Mouse (Mus musculus) macrophage (primary cell): ENCODE measurements at regions not wholly inside any gene's neighbourhood (a gene's known extent, or its start where the extent isn't known, plus 50 kb on each side); places are given as distances from the start of the nearest gene placed in this dataset.

Experiments
- H3K27ac ChIP-seq: fragments of 350-480 bp; formaldehyde crosslinking; 2 replicates; pipeline ENCODE4 v1.9.0; 2021
- H3K36me3 ChIP-seq: fragments of 350-480 bp; formaldehyde crosslinking; 2 replicates; pipeline ENCODE4 v1.9.0; 2021; ENCODE audit errors: inconsistent target
- H3K4me3 ChIP-seq: fragments of 350-480 bp; formaldehyde crosslinking; 2 replicates; pipeline ENCODE4 v1.9.0; 2021; ENCODE audit errors: inconsistent target
- H3K79me2 ChIP-seq: fragments of 350-480 bp; formaldehyde crosslinking; 2 replicates; pipeline ENCODE4 v1.9.0; 2021; ENCODE audit errors: inconsistent target
- WGBS: methylation state at CpG from one replicate; pipeline ENCODE4 v1.1.7; 2026; ENCODE audit warnings: inconsistent platforms; ENCODE audit not compliant: missing documents; 5-methylcytosine and 5-hydroxymethylcytosine counted together

DNA sequence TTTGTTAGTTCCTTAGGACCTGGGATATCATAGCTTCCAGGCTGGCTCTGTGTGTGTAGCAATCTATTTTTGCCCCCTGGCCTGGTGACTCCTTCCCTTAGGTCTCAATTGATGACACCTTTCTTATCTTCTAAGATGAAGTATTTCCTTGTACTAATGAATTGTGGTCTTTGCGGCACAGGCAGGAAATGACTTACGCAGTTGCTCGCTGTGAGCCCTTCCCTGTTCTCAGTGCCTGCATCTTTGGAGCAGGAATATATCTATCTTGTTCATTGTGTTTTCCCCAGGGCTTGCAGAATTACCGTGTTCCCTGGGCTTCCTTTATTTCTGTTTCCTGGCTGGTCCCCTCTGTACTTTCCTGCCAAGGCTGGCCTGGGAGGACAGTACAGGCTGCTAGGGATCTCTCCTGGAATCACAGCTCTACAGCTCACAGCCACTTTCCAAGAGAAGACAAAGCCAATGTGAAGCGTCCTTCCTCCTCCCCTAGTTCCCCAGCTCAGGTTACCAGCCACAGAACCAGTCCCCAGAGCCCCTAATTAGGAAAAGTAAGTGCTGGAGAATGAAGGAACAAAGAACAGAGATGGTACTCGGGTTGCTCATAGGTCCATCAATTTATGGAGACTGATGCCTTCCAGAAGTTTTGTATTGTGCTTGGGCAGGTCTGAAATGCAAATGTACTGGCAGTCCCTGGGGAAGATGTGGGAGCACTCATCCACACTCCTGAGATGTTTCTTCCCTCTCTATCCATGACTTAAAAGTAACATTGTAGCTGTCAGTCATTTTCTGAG lies 119.2 kb upstream of the Eef2kmt start:
- WGBS: 7% methylated on average over 6 of the region's 6 CpGs
- Histone ChIP-seq H3K27ac (no peak overlapping the region), H3K4me3 (no peak overlapping the region), H3K79me2 (no peaks in the 10 kb centered on the region), H3K36me3 (no peaks in the 10 kb centered on the region)

GRCm38 (mm10) chr16:5371175-5371893 lies 115.6 kb upstream of the Eef2kmt start:
- Histone ChIP-seq H3K36me3 (no peaks in the 10 kb centered on the region), H3K79me2 (no peaks in the 10 kb centered on the region), H3K27ac (no peak overlapping the region), H3K4me3 (no peak overlapping the region)
- WGBS: 80% methylated on average over 4 of the region's 4 CpGs

GRCm38 (mm10) chr16:5370496-5370895 lies 114.7 kb upstream of the Eef2kmt start:
- Histone ChIP-seq H3K4me3 (no peak overlapping the region), H3K36me3 (no peaks in the 10 kb centered on the region), H3K27ac (no peak overlapping the region), H3K79me2 (no peaks in the 10 kb centered on the region)

DNA sequence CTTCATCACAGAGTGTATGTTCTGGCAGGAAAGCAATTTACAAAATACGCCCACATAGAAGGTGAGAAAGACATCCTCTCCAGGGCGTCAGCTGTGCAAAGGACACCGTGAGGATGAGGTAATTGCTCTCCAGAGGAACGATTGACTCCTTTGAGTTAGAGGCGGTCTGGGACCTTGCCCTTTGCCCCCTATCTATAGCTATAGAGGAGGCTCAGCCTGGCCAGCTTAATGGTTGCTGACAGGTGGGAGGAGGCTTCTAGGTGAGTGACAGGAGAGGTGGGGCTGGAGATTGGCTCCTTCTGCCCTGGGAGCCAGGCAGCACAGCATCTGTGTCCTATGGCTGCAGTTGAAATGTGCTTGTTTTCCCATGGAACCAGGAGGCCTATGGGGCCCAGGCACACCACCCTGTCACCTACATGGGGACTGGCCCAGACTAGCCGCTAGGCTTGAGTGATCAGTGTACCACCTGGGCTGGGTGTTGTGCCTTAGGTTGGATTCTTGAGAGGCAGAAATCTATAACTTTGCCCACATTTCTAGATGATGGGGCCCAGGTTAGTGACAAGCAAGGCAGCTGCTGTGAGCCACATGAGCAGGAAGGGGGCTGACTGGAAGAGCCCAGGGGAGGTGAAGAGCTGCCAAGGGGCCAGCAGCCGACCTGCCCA lies 113.2 kb upstream of the Eef2kmt start:
- 82% methylated on average over 7 of the region's 7 CpGs for WGBS
- no peak overlapping the region for H3K4me3 ChIP-seq
- H3K36me3 ChIP-seq: no peaks in the 10 kb centered on the region
- H3K79me2 ChIP-seq: no peaks in the 10 kb centered on the region
- H3K27ac ChIP-seq: no peak overlapping the region

DNA sequence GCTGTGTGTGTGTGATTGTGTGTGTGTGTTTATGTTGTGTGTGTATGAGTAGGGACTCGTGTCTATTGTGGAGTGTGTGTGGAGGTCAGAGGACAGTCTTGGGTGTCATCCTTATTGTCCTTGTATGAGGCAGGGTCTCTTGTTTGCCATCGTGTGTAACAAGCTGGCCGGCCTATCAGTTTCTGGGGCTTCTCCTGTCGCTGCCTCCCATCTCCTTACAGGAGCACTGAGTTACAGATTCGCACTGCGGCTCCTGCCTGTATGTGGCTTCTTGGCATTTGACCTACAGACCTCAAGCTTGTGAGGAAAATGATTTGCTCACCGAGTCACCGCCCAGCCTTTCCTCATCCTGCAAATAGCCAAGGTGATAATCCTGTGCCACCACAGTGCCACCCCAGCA lies 112.6 kb upstream of the Eef2kmt start:
- H3K79me2 ChIP-seq: no peaks in the 10 kb centered on the region
- H3K4me3 ChIP-seq: no peak overlapping the region
- WGBS: 87% methylated on average over 8 of the region's 8 CpGs
- no peak overlapping the region for H3K27ac ChIP-seq
- H3K36me3 ChIP-seq: no peaks in the 10 kb centered on the region

- Histone ChIP-seq H3K27ac (no peak overlapping the region), H3K36me3 (no peaks in the 10 kb centered on the region), H3K4me3 (no peak overlapping the region), H3K79me2 (no peaks in the 10 kb centered on the region)
- WGBS: 39% methylated on average over 10 of the region's 10 CpGs
Measured at GRCm38 (mm10) chr16:5367581-5368119, 111.9 kb upstream of the Eef2kmt start.

- Histone ChIP-seq H3K4me3 (no peak overlapping the region), H3K36me3 (no peaks in the 10 kb centered on the region), H3K27ac (no peak overlapping the region), H3K79me2 (no peaks in the 10 kb centered on the region)
- 82% methylated on average over 3 of the region's 3 CpGs for WGBS
Measured at GRCm38 (mm10) chr16:5366021-5366420, 110.2 kb upstream of the Eef2kmt start.

DNA sequence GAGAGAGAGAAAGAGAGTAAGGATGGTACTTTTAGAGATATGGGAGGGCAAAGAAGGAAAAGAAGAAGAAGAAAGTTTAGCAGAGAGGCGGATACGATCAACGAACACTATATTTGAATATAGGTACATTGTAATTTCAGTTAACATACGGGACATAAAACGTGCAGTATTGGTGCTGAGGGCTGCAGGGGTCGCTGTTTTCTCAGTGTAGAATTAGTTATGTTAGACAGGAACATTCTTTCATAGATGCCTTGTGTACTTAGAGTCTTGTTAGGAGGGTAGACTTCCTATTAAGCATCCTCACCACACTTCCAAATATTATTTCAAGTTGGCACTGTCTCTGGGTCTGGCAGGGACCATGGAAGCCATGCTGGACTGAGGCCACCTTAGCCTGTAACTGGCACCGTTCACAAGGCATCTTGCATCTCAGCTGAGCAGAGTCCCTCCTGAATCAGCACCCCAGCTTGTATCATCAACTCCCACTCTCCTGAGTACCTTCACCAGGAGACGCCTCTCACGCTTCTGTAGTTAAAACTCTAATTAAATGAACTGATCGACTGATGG lies 107.3 kb upstream of the Eef2kmt start:
- whole genome bisulfite sequencing: 77% methylated on average over 10 of the region's 10 CpGs

DNA sequence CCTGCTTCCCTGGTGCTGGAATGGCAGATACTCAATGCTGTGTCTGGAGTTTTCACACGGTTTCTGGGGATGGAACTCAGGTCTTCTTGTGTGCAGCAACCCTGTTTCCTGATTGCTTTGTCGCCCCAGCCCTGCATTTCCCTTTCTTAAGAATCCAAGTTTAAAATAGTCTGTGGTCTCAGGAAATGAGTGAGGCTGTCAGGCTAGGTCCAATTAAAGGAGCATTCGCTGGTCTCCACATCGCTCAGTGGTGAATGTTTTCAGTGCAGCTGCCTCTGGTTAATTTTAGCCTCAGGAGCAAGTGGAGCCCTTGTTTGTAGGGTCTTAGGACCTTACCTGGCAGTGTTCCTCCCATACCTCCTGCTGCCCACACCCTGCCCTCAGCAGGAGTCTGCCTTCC lies 103.4 kb upstream of the Eef2kmt start:
- no peak overlapping the region for H3K4me3 ChIP-seq
- WGBS: 7% methylated on average over 4 of the region's 4 CpGs

More for the DNA sequence above, 107.3 kb upstream of the Eef2kmt start:
- no peak overlapping the region for H3K27ac ChIP-seq
- H3K4me3 ChIP-seq: no peak overlapping the region
- no peaks in the 10 kb centered on the region for H3K36me3 ChIP-seq
- no peaks in the 10 kb centered on the region for H3K79me2 ChIP-seq

DNA sequence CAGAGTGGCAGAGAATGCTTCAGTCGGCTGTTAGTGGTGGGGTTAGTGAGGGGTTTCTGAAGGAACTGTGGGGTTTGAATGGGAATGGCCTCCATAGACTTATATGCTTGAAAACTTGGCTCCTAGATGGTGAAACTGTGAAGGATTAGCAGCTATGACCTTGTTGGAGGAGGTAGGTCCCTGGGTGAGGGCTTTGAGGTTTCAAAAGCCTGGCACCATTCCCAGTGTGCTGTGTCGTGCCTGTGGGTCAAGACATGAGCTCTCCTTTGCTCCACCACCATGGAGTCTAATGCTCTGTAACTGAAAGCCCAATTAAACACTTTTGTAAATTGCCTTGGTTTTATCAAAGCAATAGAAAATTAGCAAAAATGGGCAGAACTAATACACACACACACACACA lies 98.1 kb upstream of the Eef2kmt start:
- Histone ChIP-seq H3K4me3 (no peak overlapping the region), H3K36me3 (no peaks in the 10 kb centered on the region)

More for the DNA sequence above, 103.4 kb upstream of the Eef2kmt start:
- Histone ChIP-seq H3K27ac (no peak overlapping the region), H3K36me3 (no peaks in the 10 kb centered on the region), H3K79me2 (no peaks in the 10 kb centered on the region)

GRCm38 (mm10) chr16:5351890-5352571 lies 96.2 kb upstream of the Eef2kmt start:
- H3K79me2 ChIP-seq: no peaks in the 10 kb centered on the region
- 9% methylated on average over 18 of the region's 18 CpGs for WGBS

More for the DNA sequence above, 98.1 kb upstream of the Eef2kmt start:
- Histone ChIP-seq H3K79me2 (no peaks in the 10 kb centered on the region), H3K27ac (no peak overlapping the region)
- 50% methylated on average over 2 of the region's 2 CpGs for WGBS

DNA sequence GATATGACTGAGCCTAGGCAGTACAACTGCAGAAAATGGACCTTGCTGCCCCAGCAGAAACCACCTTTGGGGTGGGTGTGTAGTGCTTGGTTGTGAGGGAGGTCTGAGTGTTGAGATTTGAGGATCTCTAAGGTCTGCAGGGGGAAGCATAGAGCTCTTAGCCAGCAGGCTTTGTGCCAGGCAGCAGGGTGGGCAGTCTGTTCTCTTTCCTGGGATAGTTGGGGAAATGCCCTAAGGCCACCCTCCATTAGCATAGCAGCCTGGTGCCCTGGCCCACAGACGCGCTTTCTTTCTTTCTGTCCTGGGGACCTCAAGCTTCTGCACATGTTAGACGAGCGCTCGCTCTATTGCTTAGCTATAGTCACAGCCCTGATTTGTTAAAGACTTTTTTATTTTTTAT lies 91.4 kb upstream of the Eef2kmt start:
- 96% methylated on average over 5 of the region's 5 CpGs for WGBS
- no peaks in the 10 kb centered on the region for H3K79me2 ChIP-seq
- no peak overlapping the region for H3K27ac ChIP-seq
- H3K4me3 ChIP-seq: no peak overlapping the region
- no peaks in the 10 kb centered on the region for H3K36me3 ChIP-seq

More at GRCm38 (mm10) chr16:5351890-5352571, 96.2 kb upstream of the Eef2kmt start:
- Histone ChIP-seq H3K36me3 (no peaks in the 10 kb centered on the region), H3K27ac (no peak overlapping the region), H3K4me3 (no peak overlapping the region)

DNA sequence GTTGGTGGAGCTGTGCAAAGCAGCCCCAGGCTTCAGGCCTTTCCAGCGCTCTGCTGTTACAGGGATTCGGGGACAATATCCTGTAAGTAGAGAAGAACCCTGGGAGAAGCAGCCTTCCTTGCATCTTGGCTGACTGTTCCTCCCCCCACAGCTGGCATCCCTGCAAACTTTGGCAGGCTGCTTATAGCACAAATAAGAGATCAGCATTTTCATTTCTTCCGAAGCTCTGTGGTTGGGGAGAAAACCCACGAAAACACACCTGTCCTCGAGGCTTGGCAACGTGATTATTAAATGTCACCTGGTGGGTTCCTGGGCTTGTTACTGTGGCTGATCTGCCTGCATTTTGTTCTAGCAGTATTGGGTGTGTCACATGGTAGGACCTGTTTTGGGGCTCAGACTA lies 86.5 kb upstream of the Eef2kmt start:
- Histone ChIP-seq H3K79me2 (no peaks in the 10 kb centered on the region), H3K4me3 (no peak overlapping the region), H3K36me3 (no peaks in the 10 kb centered on the region), H3K27ac (no peak overlapping the region)
- WGBS: 61% methylated on average over 6 of the region's 6 CpGs

DNA sequence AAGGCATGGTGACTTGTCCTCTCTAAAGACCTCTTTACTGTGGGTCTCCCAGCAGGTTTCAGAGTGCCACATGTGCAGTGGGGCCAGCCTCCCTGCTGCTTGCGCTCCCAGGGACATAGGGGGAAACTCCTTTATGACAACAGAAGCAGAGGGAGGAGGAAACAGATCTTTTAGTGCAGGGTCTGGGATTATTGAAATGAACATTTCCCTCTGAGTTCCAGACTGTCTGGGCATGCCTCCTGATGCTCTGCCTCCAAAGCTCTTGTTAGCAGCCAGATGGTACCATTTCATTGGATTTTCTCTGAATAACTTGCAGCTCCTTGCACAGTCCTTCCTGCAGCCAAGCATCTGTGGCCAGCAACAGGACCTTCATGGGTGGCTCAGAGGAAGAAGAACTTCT lies 60.5 kb upstream of the Eef2kmt start:
- Histone ChIP-seq H3K4me3 (no peak overlapping the region), H3K79me2 (no peaks in the 10 kb centered on the region), H3K27ac (no peak overlapping the region), H3K36me3 (no peaks in the 10 kb centered on the region)
- 91% methylated on average over 1 of the region's 1 CpGs for WGBS
